Mouse (Mus musculus) CD4-positive naive resting alpha-beta T cell, adult 76 days (primary cell): ENCODE data around the gene Cox10. TPM values are rescaled to one million over a fixed set of nuclear protein-coding genes. Genes with fewer than 3 reads are reported as not detected.

Source experiments
- total RNA-seq: library from RNA; stranded (reverse); gene quantifications from one replicate; pipeline ENCODE4 v1.2.4, GENCODE M21; 2023

Gene Cox10
- 33.7 TPM for total RNA-seq

DNA sequence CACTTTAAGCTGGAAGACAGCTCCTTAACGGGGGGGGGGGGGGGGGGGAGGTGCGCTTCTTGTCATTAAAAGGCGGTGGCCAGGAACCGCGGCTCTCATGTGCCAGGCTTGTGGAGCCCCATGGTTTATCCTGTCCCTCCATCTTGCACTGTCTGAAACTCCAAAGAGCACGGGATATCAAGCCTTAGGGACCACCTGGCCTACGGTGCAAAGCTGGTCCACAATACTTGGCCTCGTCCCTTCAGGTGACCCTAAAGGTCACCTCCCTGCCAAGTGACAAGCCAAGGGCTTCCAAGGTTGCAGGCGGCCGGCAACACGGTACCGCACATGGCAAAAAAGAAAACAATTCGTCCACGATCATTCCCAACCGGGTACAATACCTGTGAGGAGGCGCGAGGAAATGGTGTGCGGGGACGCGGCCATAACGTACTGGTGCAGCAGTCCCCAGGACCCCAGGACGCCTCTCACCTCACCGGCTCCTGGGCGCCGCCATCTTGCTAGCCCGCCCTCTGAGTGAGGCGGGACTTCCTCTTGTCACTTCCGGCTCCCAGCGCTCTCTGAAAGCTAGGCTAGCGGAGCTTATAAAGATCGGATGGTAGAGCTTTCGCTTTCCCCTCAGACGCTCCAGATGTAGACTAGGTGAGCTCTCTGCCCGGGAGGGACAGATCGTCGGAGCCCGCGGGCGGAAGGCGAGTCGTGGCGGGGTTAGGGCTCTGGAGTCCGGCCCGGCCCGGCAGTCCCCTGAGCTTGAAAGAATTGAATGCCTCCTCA, at the start of gene Cox10:
TSS of gene Cox10 (minus strand) at position 513 of the 771 bp plus-strand sequence.

GRCm38 (mm10) chr11:63922091-63922621, 157.1 kb downstream of the Cox10 start, which contains the start of gene Hs3st3b1:
TSS of gene Hs3st3b1 (minus strand) at chr11:63922290.

Other genes with a start within 250 kb of the Cox10 start
- 65.2 TPM for gene Hs3st3b1, start 157.2 kb downstream of the Cox10 start, total RNA-seq